In genomic region chr5:140182351-140182750, GRCm38 (mm10) we compare ENCODE assay signal across 26 mouse cellular contexts.
"Had no signal": no experiment of that assay in that cellular context is flagged by ENCODE, and none has a peak within 500 bp of the region (broad histone marks: within the 10 kb centered on the region; RNA-seq: fewer than 3 reads in every experiment).

No protein-coding gene starts in this region.

- H3K4me1 ChIP-seq: intestine, embryonic 15.5 days had no signal

- H3K27me3 ChIP-seq: heart, embryonic 13.5 days; heart, embryonic 15.5 days; hindbrain, embryonic 12.5 days; intestine, embryonic 15.5 days; limb, embryonic 12.5 days had no signal

- H3K9me3 ChIP-seq: heart, embryonic 13.5 days; heart, embryonic 15.5 days; hindbrain, embryonic 10.5 days; hindbrain, embryonic 12.5 days; intestine, embryonic 15.5 days; limb, embryonic 10.5 days; limb, embryonic 12.5 days had no signal

- H3K4me3 ChIP-seq: heart, adult 2 months; heart, embryonic 13.5 days; heart, embryonic 15.5 days; hindbrain, embryonic 10.5 days; hindbrain, embryonic 12.5 days; intestine, embryonic 15.5 days; layer of hippocampus, adult 2 months; left cerebral cortex, adult 2 months; limb, embryonic 10.5 days; limb, embryonic 12.5 days had no signal

- H3K9ac ChIP-seq: forebrain, postnatal 0 days; heart, embryonic 13.5 days; heart, embryonic 15.5 days; hindbrain, embryonic 12.5 days; hindbrain, embryonic 14.5 days; intestine, embryonic 15.5 days; limb, embryonic 12.5 days had no signal

- H3K4me2 ChIP-seq: heart, embryonic 11.5 days; heart, embryonic 13.5 days; heart, embryonic 15.5 days; hindbrain, embryonic 12.5 days; hindbrain, embryonic 14.5 days; intestine, embryonic 15.5 days; limb, embryonic 12.5 days had no signal

- H3K27ac ChIP-seq: heart, adult 2 months; heart, embryonic 13.5 days; heart, embryonic 15.5 days; hindbrain, embryonic 10.5 days; hindbrain, embryonic 12.5 days; hindbrain, embryonic 14.5 days; intestine, embryonic 15.5 days; layer of hippocampus, adult 2 months; left cerebral cortex, adult 2 months; limb, embryonic 10.5 days; limb, embryonic 12.5 days had no signal

- H3K36me3 ChIP-seq: heart, embryonic 13.5 days; heart, embryonic 15.5 days; hindbrain, embryonic 10.5 days; hindbrain, embryonic 12.5 days; intestine, embryonic 15.5 days; limb, embryonic 12.5 days had no signal

- DNase-seq: forebrain, postnatal 0 days; gastrocnemius, postnatal 14 days; gastrocnemius, postnatal 36 days; heart, adult 11 months; heart, adult 2 months; heart, postnatal 14 days; heart, postnatal 4 days; kidney, adult 18-20 months; kidney, adult 8-10 months; kidney, postnatal 10 days; kidney, postnatal 25 days; kidney, postnatal 4 days had no signal

- ATAC-seq: forebrain, postnatal 0 days; hindbrain, embryonic 16.5 days; inflammation-experienced regulatory T-cells, adult 6 months; intestine, embryonic 15.5 days; intestine, postnatal 0 days had no signal
